Mouse (Mus musculus) hindbrain, postnatal 0 days (tissue): ENCODE results near the gene Ttc21a. TPM values are rescaled to one million over a fixed set of nuclear protein-coding genes. Genes with fewer than 3 reads are reported as not detected.

Source experiments
- ATAC-seq: fragments of 200-750 bp; cut with Nextera tagmentation; 2 replicates; pipeline ENCODE4 v1.8.0; 2017; ENCODE audit warnings: mild to moderate bottlenecking, moderate TSS enrichment, moderate library complexity
- DNase-seq: peaks from one replicate; pipeline ENCODE4 v3.0.0-alpha.2; 2015; ENCODE audit warnings: low spot score
- H3K27ac ChIP-seq: fragments of 300-500 bp; sonication (generic); 2 replicates; pipeline ENCODE4 v1.5.1; 2014; ENCODE audit warnings: mild to moderate bottlenecking
- H3K27me3 ChIP-seq: fragments of 300-500 bp; sonication (generic); 2 replicates; pipeline ENCODE4 v1.6.1; 2014; ENCODE audit warnings: low read length, mixed read lengths; ENCODE audit not compliant: insufficient read depth
- H3K36me3 ChIP-seq: fragments of 300-500 bp; sonication (generic); 2 replicates; pipeline ENCODE4 v1.6.1; 2014; ENCODE audit warnings: low read length, mixed read lengths; ENCODE audit not compliant: insufficient read depth
- H3K4me1 ChIP-seq: fragments of 300-500 bp; sonication (generic); 2 replicates; pipeline ENCODE4 v1.6.1; 2014; ENCODE audit warnings: antibody characterized with exemption, low read length, mixed read lengths; ENCODE audit not compliant: insufficient read depth
- H3K4me2 ChIP-seq: fragments of 300-500 bp; sonication (generic); 2 replicates; pipeline ENCODE4 v1.6.1; 2014; ENCODE audit warnings: low read depth, mild to moderate bottlenecking, low read length, moderate library complexity, mixed read lengths
- H3K4me3 ChIP-seq: fragments of 300-500 bp; sonication (generic); 2 replicates; pipeline ENCODE4 v1.5.1; 2014; ENCODE audit warnings: low read length
- H3K9ac ChIP-seq: fragments of 300-500 bp; sonication (generic); replicated peaks from 2 replicates; pipeline ENCODE4 v1.6.1; 2014; ENCODE audit warnings: mild to moderate bottlenecking, low read length, moderate library complexity, mixed read lengths
- H3K9me3 ChIP-seq: fragments of 300-500 bp; sonication (generic); 2 replicates; pipeline ENCODE4 v1.6.1; 2016; ENCODE audit warnings: low read length, mixed read lengths
- CTCF ChIP-seq: IDR thresholded peaks from 2 replicates; pipeline ENCODE4 v1.5.1; 2016; ENCODE audit warnings: antibody characterized with exemption, control low read depth, low read depth
- WGBS: fragments of 180-500 bp; shearing (Covaris S2); extraction: QIAGEN DNeasy Blood & Tissue Kit; methylation state at CpG from one replicate; pipeline ENCODE4 v1.1.7; 2014; 5-methylcytosine and 5-hydroxymethylcytosine counted together
- polyA plus RNA-seq: library from polyadenylated mRNA; unstranded; fragments of >200 nt; fragmentation: Nextera tagmentation; extraction: Ambion mirVana; gene quantifications from 2 replicates; pipeline ENCODE4 v1.2.1, GENCODE M21; 2015
- total RNA-seq: library from RNA; depleted of rRNA; stranded (reverse); fragments of >200 nt; gene quantifications from 2 replicates; pipeline ENCODE4 v1.2.3, GENCODE M21; 2014

The Ttc21a gene
- total and polyA plus RNA-seq, 2 experiments from 2014 or later = 0.90 to 4.9 TPM

DNA sequence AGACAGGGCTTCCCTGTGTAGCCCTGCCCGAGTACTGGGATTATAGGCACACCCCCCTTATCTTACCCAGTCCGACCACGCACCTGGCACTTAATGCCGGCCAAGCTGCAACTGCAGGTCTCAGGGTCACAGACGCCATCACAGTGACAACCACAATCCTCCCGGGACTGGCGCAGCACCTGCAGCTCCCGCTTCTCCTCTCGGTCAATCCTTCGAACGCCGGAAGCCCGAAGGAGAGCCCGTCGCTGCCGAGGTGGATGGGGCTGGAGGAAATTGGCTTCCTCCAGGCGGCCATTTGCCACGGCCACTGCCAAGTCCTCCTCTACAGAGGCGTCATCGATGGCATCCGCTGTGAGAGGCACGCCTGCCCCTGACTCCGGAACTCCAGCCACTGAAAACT, 35.9 kb downstream of the Ttc21a start:
- Histone ChIP-seq H3K9me3 (no peaks in the 10 kb centered on the region), H3K4me1 (peaks cover 23% of the 10 kb centered on the region; the same call in 1 of the 2 replicates), H3K9ac (no peak overlapping the region), H3K4me3 (no peak overlapping the region), H3K27ac (peak overlapping the region; percentile 45; the same call in 1 of the 2 replicates), H3K36me3 (0 out of 2 replicates have a peak, but pooled peaks cover 5% of the 10 kb centered on the region), H3K27me3 (no peaks in the 10 kb centered on the region), H3K4me2 (peak overlapping the region; percentile 7; the same call in 1 of the 2 replicates)
- DNase-seq (peak; percentile 37), ATAC-seq (no peak)
- no peak for TF ChIP-seq CTCF
- WGBS = 74% methylated on average over 23 of the region's 23 CpGs

DNA sequence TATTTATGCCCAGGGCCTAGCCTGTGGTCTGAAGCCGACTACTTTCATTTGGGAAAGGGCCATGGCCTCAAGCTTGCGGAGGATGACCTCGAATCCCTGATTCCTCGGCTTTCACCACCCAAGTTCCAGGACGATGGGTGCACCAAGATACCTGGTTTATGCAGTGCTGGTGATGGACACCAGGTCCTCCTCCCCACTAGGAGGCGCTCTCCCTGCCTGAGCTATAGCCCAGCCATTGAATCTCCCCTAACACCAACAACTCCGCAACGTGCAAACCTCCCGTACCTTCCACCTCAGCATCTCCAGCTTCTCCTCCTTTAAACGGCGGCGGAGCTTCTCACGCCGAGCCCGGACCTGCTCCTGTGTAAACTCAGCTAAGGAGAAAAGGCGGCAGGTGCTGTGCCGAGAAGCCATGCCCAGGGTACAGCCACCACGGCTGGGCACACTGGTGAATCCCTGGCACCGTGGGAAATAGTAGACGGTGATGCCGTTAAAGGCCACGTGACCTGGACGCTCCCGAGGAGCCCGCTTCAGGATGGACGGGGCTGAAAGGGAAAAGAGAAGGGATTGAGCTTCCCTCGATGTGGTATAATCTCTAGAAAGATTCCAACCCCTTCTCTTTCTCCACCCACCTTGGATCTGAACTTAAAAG, 36.6 kb downstream of the Ttc21a start:
- DNase-seq (peak; percentile 23), ATAC-seq (no peak)
- no peak overlapping the region for H3K9ac ChIP-seq
- H3K4me3 ChIP-seq = no peak overlapping the region
- H3K4me1 ChIP-seq = peaks cover 26% of the 10 kb centered on the region; the same call in 1 of the 2 replicates
- no peak overlapping the region for H3K4me2 ChIP-seq
- WGBS = 94% methylated on average over 27 of the region's 27 CpGs
- no peaks in the 10 kb centered on the region for H3K27me3 ChIP-seq
- no peaks in the 10 kb centered on the region for H3K9me3 ChIP-seq
- H3K36me3 ChIP-seq = 0 out of 2 replicates have a peak, but pooled peaks cover 5% of the 10 kb centered on the region
- H3K27ac ChIP-seq = no peak overlapping the region
- peak; percentile 62 for TF ChIP-seq CTCF

DNA sequence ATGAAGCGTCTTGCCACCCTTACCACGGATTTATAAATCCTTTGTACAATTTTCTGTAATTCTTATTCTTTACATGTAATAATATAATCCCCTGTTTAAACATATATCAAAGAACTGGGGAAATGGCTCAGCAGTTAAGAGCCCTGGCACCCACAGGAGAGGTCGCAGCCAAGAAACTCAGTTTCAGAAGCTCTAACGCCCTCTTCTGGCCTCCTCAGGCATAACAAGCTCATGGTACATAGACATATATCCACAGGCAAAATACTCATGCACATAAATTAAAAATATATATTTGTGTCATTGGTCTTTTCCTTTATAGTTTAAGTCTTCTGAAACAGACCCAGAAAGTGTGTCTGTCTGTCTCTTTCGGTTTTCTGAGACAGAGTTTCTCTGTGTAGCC, 37.2 kb downstream of the Ttc21a start:
- peaks cover 26% of the 10 kb centered on the region; the same call in 1 of the 2 replicates for H3K4me1 ChIP-seq
- no peaks in the 10 kb centered on the region for H3K27me3 ChIP-seq
- no peak overlapping the region for H3K4me3 ChIP-seq
- H3K36me3 ChIP-seq = 0 out of 2 replicates have a peak, but pooled peaks cover 5% of the 10 kb centered on the region
- no peak overlapping the region for H3K4me2 ChIP-seq
- no peaks in the 10 kb centered on the region for H3K9me3 ChIP-seq
- DNase-seq (peak; percentile 6), ATAC-seq (no peak)
- TF ChIP-seq CTCF = peak; percentile 35
- 82% methylated on average over 5 of the region's 5 CpGs for WGBS
- no peak overlapping the region for H3K27ac ChIP-seq
- no peak overlapping the region for H3K9ac ChIP-seq

DNA sequence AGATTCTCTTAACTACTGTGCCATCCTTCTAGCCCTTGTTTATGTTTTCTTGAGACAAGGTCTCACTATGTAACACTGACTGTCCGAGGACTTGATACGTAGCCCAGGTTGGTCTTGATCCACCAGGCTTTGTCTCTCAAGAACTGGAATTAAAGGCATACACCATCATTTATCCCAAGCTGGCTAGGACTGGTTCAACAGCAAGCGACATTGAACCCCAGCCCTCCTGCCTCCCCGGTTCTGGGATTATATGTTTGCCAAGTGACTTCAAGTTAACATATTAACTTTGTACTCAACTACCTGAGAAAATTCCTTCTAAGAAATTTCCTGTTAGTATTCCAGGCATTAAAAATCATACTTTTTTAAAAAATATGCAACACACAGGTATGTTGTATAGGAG, 37.9 kb downstream of the Ttc21a start:
- no peak for TF ChIP-seq CTCF
- H3K9me3 ChIP-seq = no peaks in the 10 kb centered on the region
- 0 out of 2 replicates have a peak, but pooled peaks cover 5% of the 10 kb centered on the region for H3K36me3 ChIP-seq
- H3K27ac ChIP-seq = no peak overlapping the region
- ATAC-seq = no peak
- no peak overlapping the region for H3K4me3 ChIP-seq
- WGBS = 95% methylated on average over 4 of the region's 4 CpGs
- peaks cover 20% of the 10 kb centered on the region; the same call in 1 of the 2 replicates for H3K4me1 ChIP-seq
- no peak overlapping the region for H3K4me2 ChIP-seq
- H3K27me3 ChIP-seq = no peaks in the 10 kb centered on the region
- no peak overlapping the region for H3K9ac ChIP-seq
- no peak for DNase-seq

DNA sequence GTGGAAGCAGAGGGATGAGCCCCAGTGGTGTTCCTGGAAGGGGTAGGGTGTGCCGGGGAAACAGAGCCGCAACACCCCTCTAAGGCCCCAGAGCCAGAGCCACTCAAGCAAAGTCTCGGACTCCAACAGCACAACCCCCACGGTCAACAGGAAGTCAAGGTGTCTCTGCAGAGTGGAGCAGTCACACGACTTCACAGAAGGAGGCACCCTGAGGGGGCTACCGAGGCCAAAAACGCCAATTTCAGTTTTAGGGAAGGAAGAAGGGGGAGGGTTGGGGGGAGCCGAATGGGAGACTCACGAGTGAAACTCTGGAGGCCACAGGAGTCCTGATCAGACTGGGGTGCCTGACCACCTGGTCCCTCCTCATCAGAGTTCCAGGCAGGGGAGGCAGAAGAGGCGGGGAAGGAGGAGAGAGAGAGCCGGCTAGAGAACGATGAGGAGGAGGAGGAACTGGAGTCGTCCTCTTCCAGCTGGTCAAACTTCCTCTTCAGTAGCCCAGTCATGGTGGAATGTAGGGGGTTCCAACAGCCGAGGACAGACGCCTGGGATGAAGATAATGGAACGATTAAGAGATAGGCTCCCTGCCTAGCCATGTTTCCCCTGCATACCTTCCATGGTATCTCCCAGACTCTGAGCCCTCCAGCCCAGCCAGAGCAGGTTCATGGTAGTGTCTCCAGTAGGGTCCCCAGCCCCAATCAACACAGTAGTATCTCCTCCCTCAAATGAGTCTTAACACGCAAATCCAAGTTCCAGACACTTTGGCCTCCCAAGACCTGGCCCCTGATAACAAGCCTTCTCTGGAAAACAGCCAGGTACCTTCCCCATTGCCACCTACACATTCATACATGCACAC, 39.5 kb downstream of the Ttc21a start:
- Histone ChIP-seq H3K27ac (no peak overlapping the region), H3K9ac (no peak overlapping the region)

DNA sequence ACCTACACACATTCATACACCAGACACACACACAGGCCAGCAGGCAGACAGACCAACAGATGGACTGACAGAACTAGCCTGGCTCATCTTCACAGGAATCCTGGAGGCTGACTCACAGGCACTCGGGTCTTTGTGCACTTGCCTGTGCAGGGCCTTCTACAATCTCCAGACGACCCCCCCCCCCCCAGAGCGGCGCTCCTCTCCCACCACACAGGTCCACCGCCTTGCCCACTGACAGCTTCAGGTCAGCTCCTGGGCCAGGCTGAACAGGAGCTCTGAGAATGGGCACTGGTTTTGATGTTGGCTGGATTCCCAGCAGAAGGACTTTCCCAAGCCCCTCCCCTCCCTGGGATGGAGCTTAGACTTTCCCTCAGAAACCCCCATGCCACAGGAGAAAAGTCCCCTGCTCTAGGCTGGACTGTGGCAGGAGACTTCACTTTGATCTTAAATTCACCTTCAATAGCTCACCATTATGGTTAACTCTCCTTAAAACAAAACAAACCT, 40.2 kb downstream of the Ttc21a start:
- 0 out of 2 replicates have a peak, but pooled peaks cover 5% of the 10 kb centered on the region for H3K36me3 ChIP-seq
- peaks cover 21% of the 10 kb centered on the region for H3K4me1 ChIP-seq
- H3K9me3 ChIP-seq = no peaks in the 10 kb centered on the region
- no peak overlapping the region; the same call in 1 of the 2 replicates for H3K27ac ChIP-seq
- DNase-seq (peak; percentile 61), ATAC-seq (no peak)
- no peaks in the 10 kb centered on the region for H3K27me3 ChIP-seq
- WGBS = 32% methylated on average over 5 of the region's 5 CpGs
- no peak overlapping the region for H3K4me3 ChIP-seq
- TF ChIP-seq CTCF = no peak
- H3K9ac ChIP-seq = no peak overlapping the region
- H3K4me2 ChIP-seq = no peak overlapping the region

More for the DNA sequence above, 39.5 kb downstream of the Ttc21a start:
- DNase-seq (no peak), ATAC-seq (no peak)
- WGBS = 64% methylated on average over 17 of the region's 17 CpGs
- Histone ChIP-seq H3K36me3 (0 out of 2 replicates have a peak, but pooled peaks cover 5% of the 10 kb centered on the region), H3K27me3 (no peaks in the 10 kb centered on the region), H3K4me3 (no peak overlapping the region), H3K4me2 (no peak overlapping the region), H3K4me1 (peaks cover 14% of the 10 kb centered on the region), H3K9me3 (no peaks in the 10 kb centered on the region)
- no peak for TF ChIP-seq CTCF
